Mouse (Mus musculus) heart, postnatal 0 days (tissue): ENCODE data around the gene C4bp. TPM values are rescaled to one million over a fixed set of nuclear protein-coding genes. Genes with fewer than 3 reads are reported as not detected.
"Not testable (repeated sequence)": the region's sequence is repeated elsewhere in the genome, so short reads cannot be mapped to it uniquely, and the experiment has no call there.

Experiments
- ATAC-seq: fragments of 200-750 bp; cut with Nextera tagmentation; 2 replicates; pipeline ENCODE4 v1.8.0; 2017; ENCODE audit warnings: low read depth, moderate number of reproducible peaks, moderate library complexity; ENCODE audit not compliant: insufficient read depth
- DNase-seq: peaks from one replicate; pipeline ENCODE4 v3.0.0-alpha.2; 2016; ENCODE audit warnings: low spot score
- H3K27ac ChIP-seq: fragments of 300-500 bp; sonication (generic); 2 replicates; pipeline ENCODE4 v1.5.1; 2014; ENCODE audit warnings: low read depth, mild to moderate bottlenecking
- H3K27me3 ChIP-seq: fragments of 300-500 bp; sonication (generic); 2 replicates; pipeline ENCODE4 v1.6.1; 2014; ENCODE audit warnings: low read length, mixed read lengths; ENCODE audit not compliant: control insufficient read depth, insufficient read depth
- H3K36me3 ChIP-seq: fragments of 300-500 bp; sonication (generic); replicated peaks from 2 replicates; pipeline ENCODE4 v1.6.1; 2014; ENCODE audit warnings: low read length, mixed read lengths; ENCODE audit not compliant: control insufficient read depth, insufficient read depth
- H3K4me1 ChIP-seq: fragments of 300-500 bp; sonication (generic); 2 replicates; pipeline ENCODE4 v1.6.1; 2014; ENCODE audit warnings: antibody characterized with exemption; ENCODE audit not compliant: control insufficient read depth, insufficient read depth
- H3K4me2 ChIP-seq: fragments of 300-500 bp; sonication (generic); 2 replicates; pipeline ENCODE4 v1.6.1; 2014; ENCODE audit warnings: low read depth, mild to moderate bottlenecking, low read length, moderate library complexity
- H3K4me3 ChIP-seq: fragments of 300-500 bp; sonication (generic); 2 replicates; pipeline ENCODE4 v1.5.1; 2014; ENCODE audit warnings: low read depth, low read length
- H3K9ac ChIP-seq: fragments of 300-500 bp; sonication (generic); replicated peaks from 2 replicates; pipeline ENCODE4 v1.6.1; 2014; ENCODE audit warnings: low read depth, low read length, mixed read lengths
- H3K9me3 ChIP-seq: fragments of 300-500 bp; sonication (generic); replicated peaks from 2 replicates; pipeline ENCODE4 v1.6.1; 2016; ENCODE audit warnings: low read length; ENCODE audit not compliant: control insufficient read depth
- CTCF ChIP-seq: IDR thresholded peaks from 2 replicates; pipeline ENCODE4 v1.5.1; 2016; ENCODE audit warnings: antibody characterized with exemption, control low read depth, low read depth
- EP300 ChIP-seq: IDR thresholded peaks from 2 replicates; pipeline ENCODE4 v1.6.1; 2016; ENCODE audit warnings: antibody characterized with exemption, low read depth
- WGBS: fragments of 180-500 bp; shearing (Covaris S2); extraction: QIAGEN DNeasy Blood & Tissue Kit; methylation state at CpG from one replicate; pipeline ENCODE4 v1.1.7; 2014; 5-methylcytosine and 5-hydroxymethylcytosine counted together
- polyA plus RNA-seq: library from polyadenylated mRNA; unstranded; fragments of >200 nt; fragmentation: Nextera tagmentation; extraction: Ambion mirVana; gene quantifications from 2 replicates; pipeline ENCODE4 v1.2.1, GENCODE M21; 2015
- total RNA-seq: library from RNA; depleted of rRNA; stranded (reverse); fragments of >200 nt; gene quantifications from 2 replicates; pipeline ENCODE4 v1.2.3, GENCODE M21; 2014; ENCODE audit warnings: low replicate concordance

The C4bp gene
- total and polyA plus RNA-seq, 2 experiments from 2014 or later, result not detected

DNA sequence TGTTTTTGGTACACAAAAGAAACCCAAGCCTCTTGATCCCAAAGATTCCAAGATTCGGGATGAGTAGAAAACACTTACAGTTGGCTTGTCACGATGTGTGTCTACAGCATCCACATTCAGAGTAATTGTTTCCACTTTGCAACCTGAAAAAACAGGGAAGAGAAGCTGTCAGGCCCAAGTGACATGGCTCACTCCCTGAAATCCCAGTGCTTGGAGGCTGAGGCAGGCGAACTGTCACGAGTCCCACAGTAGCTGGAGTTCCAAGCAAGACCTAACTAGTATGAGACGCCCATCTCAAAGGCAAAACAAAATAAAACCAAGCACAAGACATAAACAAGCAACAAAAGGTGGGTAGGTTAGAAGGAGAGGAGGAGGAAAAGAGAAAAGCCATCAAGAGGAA, 37.2 kb upstream of the C4bp start:
- WGBS, result 93% methylated on average over 5 of the region's 5 CpGs
- Histone ChIP-seq H3K36me3 (peaks cover 63% of the 10 kb centered on the region), H3K9me3 (no peaks in the 10 kb centered on the region), H3K27ac (no peak overlapping the region), H3K27me3 (no peaks in the 10 kb centered on the region), H3K4me3 (no peak overlapping the region), H3K9ac (no peak overlapping the region), H3K4me2 (no peak overlapping the region), H3K4me1 (no peaks in the 10 kb centered on the region)
- DNase-seq, result no peak
- ATAC-seq, result no peak
- TF ChIP-seq CTCF (no peak), EP300 (no peak)

DNA sequence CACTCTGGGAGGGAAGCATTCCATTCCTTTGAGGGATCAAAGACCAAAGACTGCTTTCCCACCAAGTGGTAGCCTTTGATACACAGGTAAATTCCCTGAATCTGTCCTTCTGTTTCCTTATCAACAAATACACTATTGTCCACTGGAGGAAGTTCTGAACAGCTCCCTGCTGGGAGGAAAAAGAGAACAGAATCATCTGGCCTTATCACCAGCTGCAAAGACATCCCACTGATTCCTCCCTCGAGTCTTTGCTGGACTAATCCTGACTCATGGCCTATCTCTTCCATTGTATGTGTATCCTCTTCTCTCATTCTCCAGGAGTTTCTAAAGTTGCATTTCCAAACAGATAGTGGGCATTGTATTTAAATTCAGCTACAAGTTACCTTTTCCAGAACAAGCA, 22.5 kb upstream of the C4bp start:
- no peak for ATAC-seq
- Histone ChIP-seq H3K9ac (no peak overlapping the region), H3K27ac (no peak overlapping the region), H3K4me3 (no peak overlapping the region), H3K36me3 (no peaks in the 10 kb centered on the region), H3K4me2 (no peak overlapping the region), H3K4me1 (no peaks in the 10 kb centered on the region), H3K9me3 (0 out of 2 replicates have a peak, but pooled peaks cover 5% of the 10 kb centered on the region), H3K27me3 (no peaks in the 10 kb centered on the region)
- 30% methylated on average over 1 of the region's 1 CpGs for WGBS
- no peak for TF ChIP-seq CTCF
- no peak for TF ChIP-seq EP300
- no peak for DNase-seq

DNA sequence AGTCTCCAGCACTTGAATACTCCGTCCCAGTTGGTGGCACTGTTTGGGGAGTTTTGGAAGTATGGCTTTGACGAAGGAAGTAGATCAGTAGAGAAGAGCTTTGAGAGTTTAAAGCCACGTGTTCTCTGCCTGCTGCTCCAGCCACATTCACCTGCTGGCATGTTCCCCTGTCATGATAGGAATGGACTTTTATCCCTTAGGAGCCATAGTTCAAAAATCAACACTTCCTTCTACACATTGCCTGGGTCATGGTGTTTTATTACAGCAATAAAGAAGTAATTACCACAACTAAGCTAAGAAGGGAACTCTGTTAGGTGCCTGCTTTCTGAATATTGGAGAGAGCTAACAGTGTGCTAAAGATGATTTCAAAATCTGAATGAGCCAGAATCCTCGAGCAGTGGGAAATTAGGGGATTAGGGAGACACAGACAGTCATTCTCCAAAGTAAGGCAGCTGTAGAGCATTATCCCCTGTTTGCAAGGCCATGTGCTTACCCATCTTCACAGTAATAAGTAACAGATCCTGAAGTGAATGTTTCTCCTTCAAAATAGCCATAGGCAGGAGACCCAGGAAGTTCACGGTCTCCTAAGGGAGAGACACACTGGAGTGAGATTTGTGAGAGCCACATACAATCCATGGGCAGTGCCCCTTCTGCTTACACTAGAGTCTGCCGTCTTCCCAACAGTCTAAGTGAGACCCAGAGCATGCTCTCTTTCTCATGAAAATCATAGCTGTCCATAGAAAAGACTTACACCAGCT, 20.4 kb upstream of the C4bp start:
- ATAC-seq (no peak), DNase-seq (no peak)
- no peaks in the 10 kb centered on the region for H3K27me3 ChIP-seq
- no peak for TF ChIP-seq EP300
- TF ChIP-seq CTCF, result no peak
- H3K9ac ChIP-seq, result no peak overlapping the region
- no peak overlapping the region for H3K4me3 ChIP-seq
- no peaks in the 10 kb centered on the region for H3K4me1 ChIP-seq
- H3K27ac ChIP-seq, result no peak overlapping the region
- no peak overlapping the region for H3K4me2 ChIP-seq
- H3K36me3 ChIP-seq, result no peaks in the 10 kb centered on the region
- no peaks in the 10 kb centered on the region for H3K9me3 ChIP-seq
- 74% methylated on average over 6 of the region's 6 CpGs for WGBS

DNA sequence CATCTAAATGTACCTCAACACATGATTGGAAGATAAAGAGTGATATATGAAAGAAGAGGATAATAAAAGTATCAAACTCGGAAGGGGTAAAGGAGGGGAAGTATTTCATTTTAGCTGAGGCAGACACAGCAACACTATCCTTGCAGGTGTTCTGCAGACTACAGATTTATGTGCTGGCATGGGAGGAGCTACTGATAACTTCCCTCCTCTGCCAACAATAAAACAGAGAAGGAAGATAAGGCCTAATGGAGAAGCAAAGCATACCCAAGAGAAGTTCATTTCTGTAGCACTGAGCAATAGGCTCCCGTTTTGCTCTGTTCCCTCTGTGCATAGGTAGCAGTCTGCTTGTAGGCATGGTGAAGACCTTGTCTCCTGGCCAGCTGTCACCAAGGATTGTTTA, 19.6 kb upstream of the C4bp start:
- Histone ChIP-seq H3K4me3 (no peak overlapping the region), H3K36me3 (no peaks in the 10 kb centered on the region), H3K27ac (no peak overlapping the region), H3K9me3 (no peaks in the 10 kb centered on the region), H3K27me3 (no peaks in the 10 kb centered on the region), H3K4me2 (no peak overlapping the region), H3K9ac (no peak overlapping the region), H3K4me1 (no peaks in the 10 kb centered on the region)
- no peak for DNase-seq
- 46% methylated on average over 2 of the region's 2 CpGs for WGBS
- ATAC-seq, result no peak
- TF ChIP-seq CTCF (no peak), EP300 (no peak)

DNA sequence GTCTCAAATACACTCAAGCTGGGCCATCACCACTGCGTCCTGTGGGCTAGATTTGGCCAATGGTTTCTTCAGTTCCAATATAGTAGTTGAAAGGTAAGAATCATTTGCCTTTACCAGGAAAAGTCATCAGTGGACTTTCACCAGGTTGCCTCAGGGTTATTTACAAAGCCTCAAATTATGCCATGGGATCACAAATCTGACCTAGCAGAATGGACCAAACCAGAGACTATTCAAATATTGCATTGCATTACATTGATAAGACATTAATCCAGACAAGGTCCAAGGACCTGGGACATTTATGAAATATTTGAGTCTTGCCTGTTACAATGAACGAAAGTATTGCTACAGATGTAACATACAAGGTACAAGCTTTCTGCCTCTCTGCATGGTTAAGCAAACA, 17.1 kb upstream of the C4bp start:
- 85% methylated on average over 2 of the region's 2 CpGs for WGBS
- H3K9ac ChIP-seq, result no peak overlapping the region
- no peak for ATAC-seq

DNA sequence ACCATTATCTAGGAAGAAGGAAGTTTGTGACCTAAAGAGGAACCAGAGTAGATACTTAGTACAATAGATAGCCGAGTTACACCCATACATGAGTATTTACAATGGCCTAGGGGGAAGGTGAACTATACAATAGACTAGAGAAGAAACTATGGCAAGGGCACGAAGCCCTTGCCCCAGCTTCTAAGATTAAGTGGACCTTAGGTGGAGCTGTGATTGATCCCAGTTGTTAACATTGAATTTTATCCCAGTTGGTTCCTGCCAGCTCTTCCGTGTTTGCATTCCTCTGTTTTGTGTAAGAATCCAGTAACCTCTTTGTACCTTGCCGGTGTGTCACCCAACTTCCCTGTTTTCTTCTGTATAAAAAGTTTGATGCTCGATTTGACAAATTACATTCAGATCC, 2.1 kb upstream of the C4bp start:
- not testable (repeated sequence) for H3K4me2 ChIP-seq, H3K27ac ChIP-seq, ATAC-seq, H3K27me3 ChIP-seq, H3K9me3 ChIP-seq, H3K36me3 ChIP-seq, H3K4me1 ChIP-seq, DNase-seq, H3K4me3 ChIP-seq, H3K9ac ChIP-seq
- WGBS, result 76% methylated on average over 5 of the region's 5 CpGs

More for the DNA sequence above, 17.1 kb upstream of the C4bp start:
- no peak overlapping the region for H3K4me2 ChIP-seq
- no peak overlapping the region for H3K4me3 ChIP-seq
- H3K27me3 ChIP-seq, result no peaks in the 10 kb centered on the region
- H3K36me3 ChIP-seq, result no peaks in the 10 kb centered on the region
- no peak overlapping the region for H3K27ac ChIP-seq
- H3K9me3 ChIP-seq, result no peaks in the 10 kb centered on the region
- H3K4me1 ChIP-seq, result no peaks in the 10 kb centered on the region
- TF ChIP-seq CTCF (no peak), EP300 (no peak)
- no peak for DNase-seq

DNA sequence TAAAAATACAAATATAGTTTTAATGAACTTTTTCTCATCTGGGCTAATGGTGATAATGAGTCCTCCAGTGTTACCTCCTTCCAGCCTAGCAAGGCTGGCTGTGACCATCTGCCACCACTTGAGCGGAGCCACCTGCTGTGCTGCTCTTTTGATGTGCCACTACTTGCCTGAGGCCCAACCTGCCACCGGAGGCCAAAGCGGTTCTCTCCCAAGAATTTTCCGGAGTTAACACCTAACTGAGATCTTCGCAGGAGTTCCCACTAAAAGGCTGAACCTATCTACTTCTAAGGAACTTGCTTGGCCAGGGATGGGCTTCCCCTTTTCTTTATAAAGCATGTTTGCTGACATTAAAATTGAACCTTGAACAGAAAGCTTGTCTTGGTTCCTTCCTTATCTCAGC, 1.8 kb downstream of the C4bp start:
- WGBS, result 27% methylated on average over 5 of the region's 5 CpGs
- H3K4me3 ChIP-seq, H3K36me3 ChIP-seq, H3K4me2 ChIP-seq, H3K27me3 ChIP-seq, H3K4me1 ChIP-seq, DNase-seq, H3K9ac ChIP-seq, H3K27ac ChIP-seq, ATAC-seq, H3K9me3 ChIP-seq: not testable (repeated sequence)
